Mouse (Mus musculus) megakaryocyte, embryonic 14.5 days (primary cell): ENCODE results near the gene Eln.

Experiments used
- FLI1 ChIP-seq: IDR thresholded peaks from 2 replicates; pipeline ENCODE4 v1.6.1; 2012; ENCODE audit warnings: low read length, inconsistent platforms, mixed read lengths
- GATA1 ChIP-seq: IDR thresholded peaks from 3 replicates; pipeline ENCODE4 v1.6.1; 2012; ENCODE audit warnings: mixed read lengths, low read length, inconsistent platforms, borderline replicate concordance

- no peak for TF ChIP-seq GATA1
- TF ChIP-seq FLI1, result no peak
These were observed 69.6 kb downstream of the Eln start for GRCm38 (mm10) chr5:134677491-134677890.
